Mouse (Mus musculus): ENCODE measurements around the gene Prtg. TPM values are rescaled to one million over a fixed set of nuclear protein-coding genes. Genes with fewer than 3 reads are reported as not detected.

Prtg gene
- polyA plus RNA-seq, 1 experiment from 2014 or later: 0.19 TPM

DNA sequence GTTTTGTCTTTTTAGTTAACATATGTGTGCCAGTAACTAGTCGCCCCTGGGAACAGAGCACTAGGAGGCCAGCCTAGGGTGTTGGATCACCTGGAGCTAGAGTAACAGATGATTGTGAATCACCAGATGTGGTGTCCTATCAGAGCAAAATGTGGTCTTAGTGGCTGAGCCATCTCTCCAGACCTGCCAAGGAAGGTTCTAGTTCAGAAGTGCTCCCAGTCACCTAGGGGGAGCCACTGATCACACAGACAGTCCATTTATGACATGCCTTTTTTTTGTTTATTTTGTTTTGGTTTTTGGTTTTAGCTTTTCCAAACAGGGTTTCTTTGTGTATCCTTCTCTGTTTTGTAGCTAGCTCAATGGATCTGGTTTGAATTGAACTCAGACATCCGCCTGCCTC lies 104.7 kb downstream of the Prtg start:
- Histone ChIP-seq H3K4me1 (replicated peaks; ENCODE audit: control insufficient read depth, insufficient read depth, low read length) (no peaks in the 10 kb centered on the region; the same call in 1 of the 2 replicates), H3K9me3 (ENCODE audit: control insufficient read depth, low read length) (no peaks in the 10 kb centered on the region), H3K27me3 (replicated peaks; ENCODE audit: control insufficient read depth, insufficient read depth, low read length) (no peaks in the 10 kb centered on the region), H3K36me3 (ENCODE audit: control insufficient read depth, insufficient read depth) (no peaks in the 10 kb centered on the region), H3K4me3 (replicated peaks; ENCODE audit: low read length) (no peak overlapping the region), H3K27ac (ENCODE audit: low read length) (no peak overlapping the region), H3K9ac (replicated peaks; ENCODE audit: low read depth, low read length) (no peak overlapping the region), H3K4me2 (ENCODE audit: low read length) (no peak overlapping the region)
- WGBS: 81% methylated on average over 2 of the region's 2 CpGs
- ATAC-seq: no peak

- Histone ChIP-seq H3K4me1 (replicated peaks; ENCODE audit: control insufficient read depth, insufficient read depth, low read length) (0 out of 2 replicates have a peak, but pooled peaks cover 1% of the 10 kb centered on the region), H3K36me3 (ENCODE audit: control insufficient read depth, insufficient read depth) (no peaks in the 10 kb centered on the region), H3K27me3 (replicated peaks; ENCODE audit: control insufficient read depth, insufficient read depth, low read length) (no peaks in the 10 kb centered on the region), H3K4me3 (replicated peaks; ENCODE audit: low read length) (no peak overlapping the region), H3K4me2 (ENCODE audit: low read length) (no peak overlapping the region), H3K9ac (replicated peaks; ENCODE audit: low read depth, low read length) (no peak overlapping the region), H3K27ac (ENCODE audit: low read length) (no peak overlapping the region), H3K9me3 (ENCODE audit: control insufficient read depth, low read length) (no peaks in the 10 kb centered on the region)
- no peak for ATAC-seq
- 59% methylated on average over 6 of the region's 6 CpGs for WGBS
Observed at GRCm38 (mm10) chr9:72913551-72913950, 106.9 kb downstream of the Prtg start.

DNA sequence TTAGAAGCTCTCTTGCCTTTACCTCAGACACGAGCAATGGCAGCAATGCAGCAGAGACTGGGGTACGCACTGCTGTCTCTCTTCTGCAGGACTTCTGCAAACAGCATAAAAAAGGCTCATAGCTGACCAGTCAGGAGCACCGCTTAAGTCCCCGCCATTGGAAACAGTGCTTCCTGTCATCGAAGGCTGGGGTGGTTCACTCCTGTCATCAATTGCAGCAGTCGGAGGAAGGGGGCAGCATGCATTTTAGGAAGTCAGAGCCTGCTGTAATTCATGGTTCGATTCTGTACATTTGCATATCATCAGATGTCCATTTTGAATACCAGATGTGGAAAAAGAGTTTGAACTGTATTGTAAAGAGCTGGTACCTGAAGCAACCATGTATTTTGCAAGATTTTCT lies 109.1 kb downstream of the Prtg start:
- H3K9me3 ChIP-seq (ENCODE audit: control insufficient read depth, low read length): no peaks in the 10 kb centered on the region
- no peak overlapping the region for H3K4me3 ChIP-seq (replicated peaks; ENCODE audit: low read length)
- H3K4me2 ChIP-seq (ENCODE audit: low read length): no peak overlapping the region
- 0 out of 2 replicates have a peak, but pooled peaks cover 2% of the 10 kb centered on the region for H3K4me1 ChIP-seq (replicated peaks; ENCODE audit: control insufficient read depth, insufficient read depth, low read length)
- 73% methylated on average over 7 of the region's 7 CpGs for WGBS
- H3K36me3 ChIP-seq (ENCODE audit: control insufficient read depth, insufficient read depth): no peaks in the 10 kb centered on the region
- ATAC-seq: no peak
- H3K27me3 ChIP-seq (replicated peaks; ENCODE audit: control insufficient read depth, insufficient read depth, low read length): no peaks in the 10 kb centered on the region
- H3K9ac ChIP-seq (replicated peaks; ENCODE audit: low read depth, low read length): no peak overlapping the region
- H3K27ac ChIP-seq (ENCODE audit: low read length): no peak overlapping the region

DNA sequence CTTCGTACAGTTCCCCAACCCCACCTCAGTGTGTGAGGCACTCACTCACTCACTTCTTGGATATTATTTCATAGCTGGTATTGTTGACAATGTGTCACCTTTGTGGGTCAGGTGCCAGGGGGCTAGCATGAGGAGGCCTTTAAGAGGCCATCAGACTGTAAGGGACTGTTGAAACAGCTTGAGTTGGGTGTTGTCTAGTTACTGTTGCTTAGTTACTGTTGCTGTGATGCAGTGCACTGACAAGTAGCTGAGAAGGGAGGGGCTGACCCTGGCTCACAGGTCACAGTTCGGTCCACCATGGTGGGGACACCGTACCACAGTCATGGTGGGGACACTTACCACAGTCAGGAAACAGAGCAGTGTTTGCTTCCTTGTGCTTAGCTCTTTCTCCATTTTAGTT lies 116.4 kb downstream of the Prtg start:
- ATAC-seq: no peak
- H3K27ac ChIP-seq (ENCODE audit: low read length): no peak overlapping the region
- no peaks in the 10 kb centered on the region for H3K36me3 ChIP-seq (ENCODE audit: control insufficient read depth, insufficient read depth)
- WGBS: 90% methylated on average over 3 of the region's 3 CpGs
- no peak overlapping the region for H3K4me2 ChIP-seq (ENCODE audit: low read length)
- H3K4me3 ChIP-seq (replicated peaks; ENCODE audit: low read length): no peak overlapping the region
- H3K9me3 ChIP-seq (ENCODE audit: control insufficient read depth, low read length): no peaks in the 10 kb centered on the region
- no peak overlapping the region for H3K9ac ChIP-seq (replicated peaks; ENCODE audit: low read depth, low read length)
- peaks cover 25% of the 10 kb centered on the region for H3K4me1 ChIP-seq (replicated peaks; ENCODE audit: control insufficient read depth, insufficient read depth, low read length)
- no peaks in the 10 kb centered on the region for H3K27me3 ChIP-seq (replicated peaks; ENCODE audit: control insufficient read depth, insufficient read depth, low read length)

GRCm38 (mm10) chr9:72925021-72925934 lies 118.6 kb downstream of the Prtg start, which contains the start of gene Pygo1:
TSS of gene Pygo1 (plus strand) at chr9:72925645.
- H3K4me2 ChIP-seq (ENCODE audit: low read length): peak within 1 kb of the TSS; percentile 94
- H3K4me3 ChIP-seq (replicated peaks; ENCODE audit: low read length): peak within 1 kb of the TSS; percentile 79
- H3K36me3 ChIP-seq (ENCODE audit: control insufficient read depth, insufficient read depth): no peaks in the 10 kb centered on the region
- peak within 1 kb of the TSS; percentile 94 for H3K9ac ChIP-seq (replicated peaks; ENCODE audit: low read depth, low read length)
- WGBS: under 1% methylated on average over 104 of the region's 108 CpGs
- H3K9me3 ChIP-seq (ENCODE audit: control insufficient read depth, low read length): no peaks in the 10 kb centered on the region
- peak within 1 kb of the TSS; percentile 90 for H3K27ac ChIP-seq (ENCODE audit: low read length)
- no peaks in the 10 kb centered on the region for H3K27me3 ChIP-seq (replicated peaks; ENCODE audit: control insufficient read depth, insufficient read depth, low read length)
- peaks cover 25% of the 10 kb centered on the region for H3K4me1 ChIP-seq (replicated peaks; ENCODE audit: control insufficient read depth, insufficient read depth, low read length)
- ATAC-seq: peak; percentile 84

- WGBS: under 1% methylated on average over 20 of the region's 20 CpGs
- H3K27me3 ChIP-seq (replicated peaks; ENCODE audit: control insufficient read depth, insufficient read depth, low read length): no peaks in the 10 kb centered on the region
- H3K9ac ChIP-seq (replicated peaks; ENCODE audit: low read depth, low read length): peak overlapping the region; percentile 94
- peak overlapping the region; percentile 94 for H3K4me2 ChIP-seq (ENCODE audit: low read length)
- no peaks in the 10 kb centered on the region for H3K36me3 ChIP-seq (ENCODE audit: control insufficient read depth, insufficient read depth)
- H3K4me3 ChIP-seq (replicated peaks; ENCODE audit: low read length): peak overlapping the region; percentile 79
- peaks cover 25% of the 10 kb centered on the region for H3K4me1 ChIP-seq (replicated peaks; ENCODE audit: control insufficient read depth, insufficient read depth, low read length)
- no peaks in the 10 kb centered on the region for H3K9me3 ChIP-seq (ENCODE audit: control insufficient read depth, low read length)
- peak overlapping the region; percentile 90 for H3K27ac ChIP-seq (ENCODE audit: low read length)
- peak; percentile 73 for ATAC-seq
Observed at GRCm38 (mm10) chr9:72925935-72926258, 119.2 kb downstream of the Prtg start.

- Histone ChIP-seq H3K27ac (ENCODE audit: low read length) (peak overlapping the region; percentile 5), H3K4me2 (ENCODE audit: low read length) (no peak overlapping the region), H3K4me3 (replicated peaks; ENCODE audit: low read length) (no peak overlapping the region), H3K4me1 (replicated peaks; ENCODE audit: control insufficient read depth, insufficient read depth, low read length) (peaks cover 19% of the 10 kb centered on the region), H3K9ac (replicated peaks; ENCODE audit: low read depth, low read length) (no peak overlapping the region), H3K9me3 (ENCODE audit: control insufficient read depth, low read length) (no peaks in the 10 kb centered on the region), H3K27me3 (replicated peaks; ENCODE audit: control insufficient read depth, insufficient read depth, low read length) (no peaks in the 10 kb centered on the region), H3K36me3 (ENCODE audit: control insufficient read depth, insufficient read depth) (no peaks in the 10 kb centered on the region)
- 71% methylated on average over 13 of the region's 13 CpGs for WGBS
- ATAC-seq: peak; percentile 21; the same call in 1 of the 2 replicates
Observed at GRCm38 (mm10) chr9:72931166-72931790, 124.6 kb downstream of the Prtg start.

DNA sequence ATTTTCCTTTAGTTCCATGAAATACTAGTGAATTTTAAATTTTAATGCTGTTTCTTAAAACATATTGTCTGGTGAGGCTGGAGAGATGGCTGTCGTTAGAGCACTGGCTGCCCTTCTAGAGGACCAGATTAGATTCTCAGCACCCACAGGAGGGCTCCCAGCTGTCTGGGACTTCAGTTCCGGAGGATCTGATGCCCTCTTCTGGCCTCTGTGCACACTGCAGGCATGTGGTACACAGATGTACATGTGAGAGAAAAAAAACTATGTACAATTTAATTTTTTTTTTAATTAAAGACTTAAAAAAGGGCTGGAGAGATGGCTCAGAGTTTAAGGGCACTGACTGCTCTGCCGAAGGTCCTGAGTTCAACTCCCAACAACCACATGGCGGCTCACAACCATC lies 128.6 kb downstream of the Prtg start:
- H3K36me3 ChIP-seq (ENCODE audit: control insufficient read depth, insufficient read depth): no peaks in the 10 kb centered on the region
- H3K9me3 ChIP-seq (ENCODE audit: control insufficient read depth, low read length): no peaks in the 10 kb centered on the region
- no peak for ATAC-seq
- H3K27ac ChIP-seq (ENCODE audit: low read length): no peak overlapping the region
- no peak overlapping the region for H3K4me3 ChIP-seq (replicated peaks; ENCODE audit: low read length)
- H3K27me3 ChIP-seq (replicated peaks; ENCODE audit: control insufficient read depth, insufficient read depth, low read length): no peaks in the 10 kb centered on the region
- no peaks in the 10 kb centered on the region; the same call in 1 of the 2 replicates for H3K4me1 ChIP-seq (replicated peaks; ENCODE audit: control insufficient read depth, insufficient read depth, low read length)
- H3K4me2 ChIP-seq (ENCODE audit: low read length): no peak overlapping the region
- no peak overlapping the region for H3K9ac ChIP-seq (replicated peaks; ENCODE audit: low read depth, low read length)
- WGBS: 89% methylated on average over 4 of the region's 4 CpGs

GRCm38 (mm10) chr9:72936301-72936700 lies 129.6 kb downstream of the Prtg start:
- H3K27ac ChIP-seq (ENCODE audit: low read length): no peak overlapping the region
- WGBS: 81% methylated on average over 2 of the region's 2 CpGs
- no peak overlapping the region for H3K4me3 ChIP-seq (replicated peaks; ENCODE audit: low read length)

More at GRCm38 (mm10) chr9:72936301-72936700, 129.6 kb downstream of the Prtg start:
- Histone ChIP-seq H3K9ac (replicated peaks; ENCODE audit: low read depth, low read length) (no peak overlapping the region), H3K4me2 (ENCODE audit: low read length) (no peak overlapping the region), H3K27me3 (replicated peaks; ENCODE audit: control insufficient read depth, insufficient read depth, low read length) (no peaks in the 10 kb centered on the region), H3K9me3 (ENCODE audit: control insufficient read depth, low read length) (no peaks in the 10 kb centered on the region), H3K4me1 (replicated peaks; ENCODE audit: control insufficient read depth, insufficient read depth, low read length) (no peaks in the 10 kb centered on the region; the same call in 1 of the 2 replicates), H3K36me3 (ENCODE audit: control insufficient read depth, insufficient read depth) (no peaks in the 10 kb centered on the region)
- no peak for ATAC-seq

Data from forebrain, embryonic 16.5 days (tissue).